Mouse (Mus musculus): ENCODE data around the gene Elp4. TPM values are rescaled to one million over a fixed set of nuclear protein-coding genes. Genes with fewer than 3 reads are reported as not detected.

Elp4 gene
- polyA plus RNA-seq, 1 experiment from 2014 or later: 39.2 TPM

- no peak for DNase-seq
- WGBS: 69% methylated on average over 5 of the region's 5 CpGs
- no peak for ATAC-seq (ENCODE audit: low FRiP score, low TSS enrichment)
- H3K4me2 ChIP-seq (ENCODE audit: low read length): no peak overlapping the region
- H3K9me3 ChIP-seq (ENCODE audit: control insufficient read depth, low read length): no peaks in the 10 kb centered on the region
- H3K4me1 ChIP-seq (ENCODE audit: control insufficient read depth, insufficient read depth, low read length): no peaks in the 10 kb centered on the region
- H3K27me3 ChIP-seq (ENCODE audit: control insufficient read depth, insufficient read depth, low read length): peaks cover 50% of the 10 kb centered on the region
- H3K9ac ChIP-seq (replicated peaks; ENCODE audit: low read length): no peak overlapping the region
- H3K27ac ChIP-seq (replicated peaks; ENCODE audit: low read depth, low read length): no peak overlapping the region
- H3K36me3 ChIP-seq (ENCODE audit: control insufficient read depth, insufficient read depth, low read length): no peaks in the 10 kb centered on the region
- H3K4me3 ChIP-seq (replicated peaks; ENCODE audit: low read depth, low read length): no peak overlapping the region
Observed at GRCm38 (mm10) chr2:105782885-105783284, 121.5 kb downstream of the Elp4 start.

- DNase-seq: no peak
- ATAC-seq (ENCODE audit: low FRiP score, low TSS enrichment): no peak
Observed at GRCm38 (mm10) chr2:105780739-105781138, 123.6 kb downstream of the Elp4 start.

GRCm38 (mm10) chr2:105779320-105779891, 125.0 kb downstream of the Elp4 start:
- DNase-seq (peak; percentile 54), ATAC-seq (ENCODE audit: low FRiP score, low TSS enrichment) (no peak)
- H3K4me2 ChIP-seq (ENCODE audit: low read length): no peak overlapping the region
- no peak overlapping the region for H3K4me3 ChIP-seq (replicated peaks; ENCODE audit: low read depth, low read length)
- H3K27ac ChIP-seq (replicated peaks; ENCODE audit: low read depth, low read length): no peak overlapping the region
- WGBS: 4% methylated on average over 6 of the region's 6 CpGs
- H3K9ac ChIP-seq (replicated peaks; ENCODE audit: low read length): no peak overlapping the region
- no peaks in the 10 kb centered on the region for H3K4me1 ChIP-seq (ENCODE audit: control insufficient read depth, insufficient read depth, low read length)
- peaks cover 46% of the 10 kb centered on the region for H3K27me3 ChIP-seq (ENCODE audit: control insufficient read depth, insufficient read depth, low read length)
- no peaks in the 10 kb centered on the region for H3K36me3 ChIP-seq (ENCODE audit: control insufficient read depth, insufficient read depth, low read length)
- no peaks in the 10 kb centered on the region for H3K9me3 ChIP-seq (ENCODE audit: control insufficient read depth, low read length)

More at GRCm38 (mm10) chr2:105780739-105781138, 123.6 kb downstream of the Elp4 start:
- H3K36me3 ChIP-seq (ENCODE audit: control insufficient read depth, insufficient read depth, low read length): no peaks in the 10 kb centered on the region
- H3K4me2 ChIP-seq (ENCODE audit: low read length): no peak overlapping the region
- H3K27me3 ChIP-seq (ENCODE audit: control insufficient read depth, insufficient read depth, low read length): peaks cover 45% of the 10 kb centered on the region
- 12% methylated on average over 1 of the region's 1 CpGs for WGBS
- H3K9ac ChIP-seq (replicated peaks; ENCODE audit: low read length): no peak overlapping the region
- no peaks in the 10 kb centered on the region for H3K4me1 ChIP-seq (ENCODE audit: control insufficient read depth, insufficient read depth, low read length)
- no peaks in the 10 kb centered on the region for H3K9me3 ChIP-seq (ENCODE audit: control insufficient read depth, low read length)
- H3K4me3 ChIP-seq (replicated peaks; ENCODE audit: low read depth, low read length): no peak overlapping the region
- H3K27ac ChIP-seq (replicated peaks; ENCODE audit: low read depth, low read length): no peak overlapping the region

GRCm38 (mm10) chr2:105771314-105771713, 133.1 kb downstream of the Elp4 start:
- H3K4me1 ChIP-seq (ENCODE audit: control insufficient read depth, insufficient read depth, low read length): no peaks in the 10 kb centered on the region
- no peak overlapping the region for H3K27ac ChIP-seq (replicated peaks; ENCODE audit: low read depth, low read length)
- peaks cover 3% of the 10 kb centered on the region; the same call in 1 of the 2 replicates for H3K9me3 ChIP-seq (ENCODE audit: control insufficient read depth, low read length)
- no peak overlapping the region for H3K4me2 ChIP-seq (ENCODE audit: low read length)
- no peak overlapping the region for H3K4me3 ChIP-seq (replicated peaks; ENCODE audit: low read depth, low read length)
- WGBS: 84% methylated on average over 3 of the region's 3 CpGs
- no peak overlapping the region for H3K9ac ChIP-seq (replicated peaks; ENCODE audit: low read length)
- DNase-seq (no peak), ATAC-seq (ENCODE audit: low FRiP score, low TSS enrichment) (no peak)
- H3K36me3 ChIP-seq (ENCODE audit: control insufficient read depth, insufficient read depth, low read length): no peaks in the 10 kb centered on the region
- peaks cover 32% of the 10 kb centered on the region for H3K27me3 ChIP-seq (ENCODE audit: control insufficient read depth, insufficient read depth, low read length)

GRCm38 (mm10) chr2:105769747-105770328, 134.5 kb downstream of the Elp4 start:
- H3K27me3 ChIP-seq (ENCODE audit: control insufficient read depth, insufficient read depth, low read length): peaks cover 20% of the 10 kb centered on the region
- no peak overlapping the region for H3K27ac ChIP-seq (replicated peaks; ENCODE audit: low read depth, low read length)
- 83% methylated on average over 4 of the region's 4 CpGs for WGBS
- no peak overlapping the region for H3K9ac ChIP-seq (replicated peaks; ENCODE audit: low read length)
- no peak overlapping the region for H3K4me2 ChIP-seq (ENCODE audit: low read length)
- no peak for ATAC-seq (ENCODE audit: low FRiP score, low TSS enrichment)
- H3K36me3 ChIP-seq (ENCODE audit: control insufficient read depth, insufficient read depth, low read length): no peaks in the 10 kb centered on the region
- no peaks in the 10 kb centered on the region for H3K4me1 ChIP-seq (ENCODE audit: control insufficient read depth, insufficient read depth, low read length)
- H3K9me3 ChIP-seq (ENCODE audit: control insufficient read depth, low read length): peaks cover 3% of the 10 kb centered on the region; the same call in 1 of the 2 replicates
- H3K4me3 ChIP-seq (replicated peaks; ENCODE audit: low read depth, low read length): no peak overlapping the region
- no peak for DNase-seq

- DNase-seq (peak; percentile 31), ATAC-seq (ENCODE audit: low FRiP score, low TSS enrichment) (no peak)
- WGBS: 49% methylated on average over 1 of the region's 1 CpGs
- Histone ChIP-seq H3K27me3 (ENCODE audit: control insufficient read depth, insufficient read depth, low read length) (no peaks in the 10 kb centered on the region), H3K36me3 (ENCODE audit: control insufficient read depth, insufficient read depth, low read length) (no peaks in the 10 kb centered on the region), H3K9me3 (ENCODE audit: control insufficient read depth, low read length) (no peaks in the 10 kb centered on the region), H3K4me2 (ENCODE audit: low read length) (no peak overlapping the region), H3K4me1 (ENCODE audit: control insufficient read depth, insufficient read depth, low read length) (no peaks in the 10 kb centered on the region), H3K27ac (replicated peaks; ENCODE audit: low read depth, low read length) (no peak overlapping the region), H3K9ac (replicated peaks; ENCODE audit: low read length) (no peak overlapping the region), H3K4me3 (replicated peaks; ENCODE audit: low read depth, low read length) (no peak overlapping the region)
Observed at GRCm38 (mm10) chr2:105753512-105753911, 150.9 kb downstream of the Elp4 start.

GRCm38 (mm10) chr2:105749111-105749510, 155.3 kb downstream of the Elp4 start:
- no peak overlapping the region for H3K4me2 ChIP-seq (ENCODE audit: low read length)

GRCm38 (mm10) chr2:105746896-105747295, 157.5 kb downstream of the Elp4 start:
- H3K9me3 ChIP-seq (ENCODE audit: control insufficient read depth, low read length): no peaks in the 10 kb centered on the region
- no peaks in the 10 kb centered on the region for H3K36me3 ChIP-seq (ENCODE audit: control insufficient read depth, insufficient read depth, low read length)
- H3K4me2 ChIP-seq (ENCODE audit: low read length): no peak overlapping the region
- no peaks in the 10 kb centered on the region for H3K27me3 ChIP-seq (ENCODE audit: control insufficient read depth, insufficient read depth, low read length)
- ATAC-seq (ENCODE audit: low FRiP score, low TSS enrichment) (no peak), DNase-seq (no peak)
- WGBS: 88% methylated on average over 7 of the region's 7 CpGs
- H3K9ac ChIP-seq (replicated peaks; ENCODE audit: low read length): no peak overlapping the region
- H3K4me3 ChIP-seq (replicated peaks; ENCODE audit: low read depth, low read length): no peak overlapping the region
- H3K4me1 ChIP-seq (ENCODE audit: control insufficient read depth, insufficient read depth, low read length): no peaks in the 10 kb centered on the region
- no peak overlapping the region for H3K27ac ChIP-seq (replicated peaks; ENCODE audit: low read depth, low read length)

More at GRCm38 (mm10) chr2:105749111-105749510, 155.3 kb downstream of the Elp4 start:
- Histone ChIP-seq H3K27me3 (ENCODE audit: control insufficient read depth, insufficient read depth, low read length) (no peaks in the 10 kb centered on the region), H3K27ac (replicated peaks; ENCODE audit: low read depth, low read length) (no peak overlapping the region), H3K9ac (replicated peaks; ENCODE audit: low read length) (no peak overlapping the region), H3K9me3 (ENCODE audit: control insufficient read depth, low read length) (no peaks in the 10 kb centered on the region), H3K4me1 (ENCODE audit: control insufficient read depth, insufficient read depth, low read length) (no peaks in the 10 kb centered on the region), H3K36me3 (ENCODE audit: control insufficient read depth, insufficient read depth, low read length) (no peaks in the 10 kb centered on the region), H3K4me3 (replicated peaks; ENCODE audit: low read depth, low read length) (no peak overlapping the region)
- no peak for ATAC-seq (ENCODE audit: low FRiP score, low TSS enrichment)
- WGBS: 91% methylated on average over 5 of the region's 5 CpGs
- DNase-seq: no peak

- H3K27me3 ChIP-seq (ENCODE audit: control insufficient read depth, insufficient read depth, low read length): no peaks in the 10 kb centered on the region
- ATAC-seq (ENCODE audit: low FRiP score, low TSS enrichment) (no peak), DNase-seq (no peak)
- H3K9ac ChIP-seq (replicated peaks; ENCODE audit: low read length): no peak overlapping the region
- no peak overlapping the region for H3K4me3 ChIP-seq (replicated peaks; ENCODE audit: low read depth, low read length)
- no peak overlapping the region for H3K4me2 ChIP-seq (ENCODE audit: low read length)
- no peaks in the 10 kb centered on the region for H3K9me3 ChIP-seq (ENCODE audit: control insufficient read depth, low read length)
- H3K4me1 ChIP-seq (ENCODE audit: control insufficient read depth, insufficient read depth, low read length): no peaks in the 10 kb centered on the region
- no peaks in the 10 kb centered on the region for H3K36me3 ChIP-seq (ENCODE audit: control insufficient read depth, insufficient read depth, low read length)
- no peak overlapping the region for H3K27ac ChIP-seq (replicated peaks; ENCODE audit: low read depth, low read length)
Observed at GRCm38 (mm10) chr2:105736166-105736565, 168.2 kb downstream of the Elp4 start.
